Mouse (Mus musculus) heart, embryonic 14.5 days (tissue): ENCODE measurements at regions not wholly inside any gene's neighbourhood (a gene's known extent, or its start where the extent isn't known, plus 50 kb on each side); places are given as distances from the start of the nearest gene placed in this dataset.

Experiments used
- ATAC-seq: fragments of 200-750 bp; cut with Nextera tagmentation; 2 replicates; pipeline ENCODE4 v1.8.0; 2017; ENCODE audit warnings: low read depth, moderate TSS enrichment; ENCODE audit not compliant: insufficient number of reproducible peaks, insufficient read depth, low FRiP score
- H3K27ac ChIP-seq, 2 experiments: fragments of 200-500 bp in 1 of 2; fragments of 300-500 bp in 1 of 2; sonication (generic) in 1 of 2; replicated peaks in 1 of 2; 2 replicates each; pipeline ENCODE4 v1.5.1; 2012 to 2014; ENCODE audit warnings: low read depth in 2 of 2, low read length in 2 of 2, control low read depth in 1 of 2, mild to moderate bottlenecking in 1 of 2, mixed read lengths in 1 of 2; ENCODE audit not compliant: control insufficient read depth in 1 of 2, insufficient read depth in 1 of 2
- H3K27me3 ChIP-seq: fragments of 300-500 bp; sonication (generic); 2 replicates; pipeline ENCODE4 v1.6.1; 2014; ENCODE audit warnings: mild to moderate bottlenecking, low read length, control low read depth; ENCODE audit not compliant: control insufficient read depth, insufficient read depth
- H3K36me3 ChIP-seq: fragments of 300-500 bp; sonication (generic); 2 replicates; pipeline ENCODE4 v1.6.1; 2014; ENCODE audit warnings: mild to moderate bottlenecking, control low read depth, low read length, mixed read lengths; ENCODE audit not compliant: control insufficient read depth, insufficient read depth
- H3K4me1 ChIP-seq, 2 experiments: fragments of 200-500 bp in 1 of 2; fragments of 300-500 bp in 1 of 2; sonication (generic) in 1 of 2; 2 replicates each; pipeline ENCODE4 v1.6.1; 2012 to 2014; ENCODE audit warnings: low read length in 2 of 2, control low read depth in 1 of 2, mixed read lengths in 1 of 2; ENCODE audit not compliant: control insufficient read depth in 2 of 2, insufficient read depth in 2 of 2
- H3K4me2 ChIP-seq: fragments of 300-500 bp; sonication (generic); 2 replicates; pipeline ENCODE4 v1.6.1; 2014; ENCODE audit warnings: mild to moderate bottlenecking, low read length
- H3K4me3 ChIP-seq, 2 experiments: fragments of 200-500 bp in 1 of 2; fragments of 300-500 bp in 1 of 2; sonication (generic) in 1 of 2; 2 replicates each; pipeline ENCODE4 v1.5.1; 2012 to 2014; ENCODE audit warnings: low read length in 2 of 2, mild to moderate bottlenecking in 2 of 2, control low read depth in 1 of 2, low read depth in 1 of 2, moderate library complexity in 1 of 2; ENCODE audit not compliant: control insufficient read depth in 1 of 2, insufficient read depth in 1 of 2
- H3K9ac ChIP-seq: fragments of 300-500 bp; sonication (generic); 2 replicates; pipeline ENCODE4 v1.6.1; 2014; ENCODE audit warnings: mild to moderate bottlenecking, low read length
- H3K9me3 ChIP-seq: fragments of 300-500 bp; sonication (generic); 2 replicates; pipeline ENCODE4 v1.6.1; 2016; ENCODE audit warnings: low read length, control low read depth; ENCODE audit not compliant: control insufficient read depth
- WGBS: fragments of 180-500 bp; shearing (Covaris S2); extraction: QIAGEN DNeasy Blood & Tissue Kit; methylation state at CpG from one replicate; pipeline ENCODE4 v1.1.7; 2014; 5-methylcytosine and 5-hydroxymethylcytosine counted together

- ATAC-seq = no peak
- H3K4me1 ChIP-seq = no peaks in the 10 kb centered on the region
- no peaks in the 10 kb centered on the region for H3K9me3 ChIP-seq
- no peak overlapping the region for H3K4me3 ChIP-seq
- H3K27ac ChIP-seq = no peak overlapping the region
- H3K4me2 ChIP-seq = no peak overlapping the region
- no peaks in the 10 kb centered on the region for H3K27me3 ChIP-seq
- no peak overlapping the region for H3K9ac ChIP-seq
- H3K36me3 ChIP-seq = no peaks in the 10 kb centered on the region
- 75% methylated on average over 2 of the region's 2 CpGs for WGBS
These were observed 506.1 kb upstream of the A1bg start for GRCm38 (mm10) chr15:61428818-61429415.

GRCm38 (mm10) chr15:61422989-61423388 is 500.2 kb upstream of the A1bg start:
- Histone ChIP-seq H3K4me1 (no peaks in the 10 kb centered on the region), H3K4me3 (no peak overlapping the region), H3K36me3 (no peaks in the 10 kb centered on the region), H3K4me2 (no peak overlapping the region), H3K9me3 (no peaks in the 10 kb centered on the region), H3K27ac (no peak overlapping the region), H3K27me3 (no peaks in the 10 kb centered on the region), H3K9ac (no peak overlapping the region)
- 87% methylated on average over 5 of the region's 5 CpGs for WGBS
- no peak for ATAC-seq

GRCm38 (mm10) chr15:61417506-61417905 is 494.7 kb upstream of the A1bg start:
- Histone ChIP-seq H3K9me3 (no peaks in the 10 kb centered on the region), H3K4me1 (no peaks in the 10 kb centered on the region), H3K27ac (no peak overlapping the region), H3K27me3 (no peaks in the 10 kb centered on the region), H3K36me3 (no peaks in the 10 kb centered on the region), H3K4me2 (no peak overlapping the region), H3K4me3 (no peak overlapping the region), H3K9ac (no peak overlapping the region)
- ATAC-seq = no peak
- 83% methylated on average over 2 of the region's 2 CpGs for WGBS

GRCm38 (mm10) chr15:61416841-61417240 is 494.0 kb upstream of the A1bg start:
- H3K9me3 ChIP-seq = no peaks in the 10 kb centered on the region
- H3K4me1 ChIP-seq = no peaks in the 10 kb centered on the region
- H3K36me3 ChIP-seq = no peaks in the 10 kb centered on the region
- no peak for ATAC-seq
- no peak overlapping the region for H3K9ac ChIP-seq
- H3K27ac ChIP-seq = no peak overlapping the region
- WGBS = 68% methylated on average over 3 of the region's 3 CpGs
- H3K4me2 ChIP-seq = no peak overlapping the region
- no peaks in the 10 kb centered on the region for H3K27me3 ChIP-seq
- no peak overlapping the region for H3K4me3 ChIP-seq

- no peak overlapping the region for H3K27ac ChIP-seq
- H3K36me3 ChIP-seq = no peaks in the 10 kb centered on the region
- ATAC-seq = no peak
- H3K4me3 ChIP-seq = no peak overlapping the region
- no peak overlapping the region for H3K4me2 ChIP-seq
- H3K9me3 ChIP-seq = no peaks in the 10 kb centered on the region
- no peaks in the 10 kb centered on the region for H3K4me1 ChIP-seq
- WGBS = 39% methylated on average over 1 of the region's 1 CpGs
- no peak overlapping the region for H3K9ac ChIP-seq
- no peaks in the 10 kb centered on the region for H3K27me3 ChIP-seq
These were observed 492.8 kb upstream of the A1bg start for GRCm38 (mm10) chr15:61415626-61416025.

GRCm38 (mm10) chr15:61411821-61412220 is 489.0 kb upstream of the A1bg start:
- H3K9me3 ChIP-seq = no peaks in the 10 kb centered on the region
- H3K4me1 ChIP-seq = no peaks in the 10 kb centered on the region
- no peak overlapping the region for H3K4me2 ChIP-seq
- no peak overlapping the region for H3K9ac ChIP-seq
- ATAC-seq = no peak
- 67% methylated on average over 2 of the region's 2 CpGs for WGBS
- H3K36me3 ChIP-seq = no peaks in the 10 kb centered on the region
- H3K27me3 ChIP-seq = no peaks in the 10 kb centered on the region
- H3K27ac ChIP-seq = no peak overlapping the region
- no peak overlapping the region for H3K4me3 ChIP-seq

- Histone ChIP-seq H3K9me3 (no peaks in the 10 kb centered on the region), H3K36me3 (no peaks in the 10 kb centered on the region), H3K4me3 (no peak overlapping the region), H3K4me1 (no peaks in the 10 kb centered on the region), H3K27me3 (no peaks in the 10 kb centered on the region), H3K27ac (no peak overlapping the region), H3K9ac (no peak overlapping the region), H3K4me2 (no peak overlapping the region)
- 74% methylated on average over 2 of the region's 2 CpGs for WGBS
- ATAC-seq = no peak
These were observed 488.0 kb upstream of the A1bg start for GRCm38 (mm10) chr15:61410789-61411188.

- WGBS = 81% methylated on average over 1 of the region's 1 CpGs
- no peaks in the 10 kb centered on the region for H3K27me3 ChIP-seq
These were observed 485.8 kb upstream of the A1bg start for GRCm38 (mm10) chr15:61408621-61409020.

More at GRCm38 (mm10) chr15:61408621-61409020, 485.8 kb upstream of the A1bg start:
- Histone ChIP-seq H3K9ac (no peak overlapping the region), H3K4me3 (no peak overlapping the region), H3K27ac (no peak overlapping the region), H3K4me1 (no peaks in the 10 kb centered on the region), H3K9me3 (no peaks in the 10 kb centered on the region), H3K36me3 (no peaks in the 10 kb centered on the region), H3K4me2 (no peak overlapping the region)
- no peak for ATAC-seq
